Mouse (Mus musculus) limb, embryonic 12.5 days (tissue): Measurements from ENCODE around the gene Ube2z. TPM values are rescaled to one million over a fixed set of nuclear protein-coding genes. Genes with fewer than 3 reads are reported as not detected.

Experiments
- ATAC-seq: fragments of 200-750 bp; cut with Nextera tagmentation; 2 replicates; pipeline ENCODE4 v1.8.0; 2017; ENCODE audit warnings: low read depth, moderate TSS enrichment; ENCODE audit not compliant: insufficient number of reproducible peaks, insufficient read depth, low FRiP score, low TSS enrichment
- H3K27ac ChIP-seq: fragments of 300-500 bp; sonication (generic); 2 replicates; pipeline ENCODE4 v1.5.1; 2016; ENCODE audit warnings: mild to moderate bottlenecking, moderate library complexity
- H3K27me3 ChIP-seq: fragments of 300-500 bp; sonication (generic); 2 replicates; pipeline ENCODE4 v1.6.1; 2016; ENCODE audit warnings: mild to moderate bottlenecking, moderate library complexity
- H3K36me3 ChIP-seq: fragments of 300-500 bp; sonication (generic); 2 replicates; pipeline ENCODE4 v1.6.1; 2016; ENCODE audit warnings: mild to moderate bottlenecking, moderate library complexity
- H3K4me1 ChIP-seq: fragments of 300-500 bp; sonication (generic); replicated peaks from 2 replicates; pipeline ENCODE4 v1.6.1; 2016
- H3K4me2 ChIP-seq: fragments of 300-500 bp; sonication (generic); 2 replicates; pipeline ENCODE4 v1.6.1; 2016; ENCODE audit warnings: mild to moderate bottlenecking, moderate library complexity
- H3K4me3 ChIP-seq: fragments of 300-500 bp; sonication (generic); replicated peaks from 2 replicates; pipeline ENCODE4 v1.5.1; 2016; ENCODE audit warnings: mild to moderate bottlenecking
- H3K9ac ChIP-seq: fragments of 300-500 bp; sonication (generic); replicated peaks from 2 replicates; pipeline ENCODE4 v1.6.1; 2016; ENCODE audit warnings: mild to moderate bottlenecking, moderate library complexity
- H3K9me3 ChIP-seq: fragments of 300-500 bp; sonication (generic); 2 replicates; pipeline ENCODE4 v1.6.1; 2016; ENCODE audit warnings: mild to moderate bottlenecking, moderate library complexity
- WGBS: fragments of 180-500 bp; shearing (Covaris S2); methylation state at CpG from one replicate; pipeline ENCODE4 v1.1.7; 2016; 5-methylcytosine and 5-hydroxymethylcytosine counted together
- polyA plus RNA-seq: library from polyadenylated mRNA; unstranded; fragments of >200 nt; fragmentation: Nextera tagmentation; extraction: Ambion mirVana; gene quantifications from 2 replicates; pipeline ENCODE4 v1.2.1, GENCODE M21; 2016

The Ube2z gene
- polyA plus RNA-seq, 1 experiment from 2014 or later = 46.0 TPM

GRCm38 (mm10) chr11:96076221-96077105 lies 11.3 kb upstream of the Ube2z start:
- Histone ChIP-seq H3K36me3 (peaks cover 17% of the 10 kb centered on the region), H3K4me3 (peak overlapping the region; percentile 27), H3K4me1 (peaks cover 10% of the 10 kb centered on the region), H3K27ac (0 out of 2 replicates have a peak overlapping the region, but pooled peaks have one; percentile 17), H3K9ac (no peak overlapping the region), H3K9me3 (no peaks in the 10 kb centered on the region), H3K4me2 (peak overlapping the region; percentile 51), H3K27me3 (no peaks in the 10 kb centered on the region)
- 64% methylated on average over 13 of the region's 13 CpGs for WGBS
- ATAC-seq = no peak

- H3K27me3 ChIP-seq = no peaks in the 10 kb centered on the region
- H3K9me3 ChIP-seq = no peaks in the 10 kb centered on the region
- H3K36me3 ChIP-seq = peaks cover 25% of the 10 kb centered on the region
- under 1% methylated on average over 37 of the region's 37 CpGs for WGBS
- peak within 1 kb of the TSS; percentile 77 for H3K4me3 ChIP-seq
- peaks cover 10% of the 10 kb centered on the region for H3K4me1 ChIP-seq
- H3K9ac ChIP-seq = peak within 1 kb of the TSS; percentile 78
- H3K27ac ChIP-seq = peak within 1 kb of the TSS; percentile 66; the same call in 1 of the 2 replicates
- ATAC-seq = peak; percentile 96
- H3K4me2 ChIP-seq = peak within 1 kb of the TSS; percentile 84
These were observed 10.5 kb upstream of the Ube2z start, which contains the start of gene Atp5g1 for GRCm38 (mm10) chr11:96075509-96076220. Gene Atp5g1, minus strand, starts transcription at chr11:96075670.

- no peaks in the 10 kb centered on the region for H3K27me3 ChIP-seq
- peak overlapping the region; percentile 78 for H3K9ac ChIP-seq
- H3K4me2 ChIP-seq = peak overlapping the region; percentile 84
- H3K4me3 ChIP-seq = peak overlapping the region; percentile 77
- peaks cover 10% of the 10 kb centered on the region for H3K4me1 ChIP-seq
- ATAC-seq = no peak
- H3K9me3 ChIP-seq = no peaks in the 10 kb centered on the region
- peak overlapping the region; percentile 66; the same call in 1 of the 2 replicates for H3K27ac ChIP-seq
- peaks cover 30% of the 10 kb centered on the region for H3K36me3 ChIP-seq
- WGBS = under 1% methylated on average over 15 of the region's 15 CpGs
These were observed 10.0 kb upstream of the Ube2z start for GRCm38 (mm10) chr11:96075177-96075508.

- H3K36me3 ChIP-seq = peaks cover 33% of the 10 kb centered on the region
- no peaks in the 10 kb centered on the region for H3K9me3 ChIP-seq
- peak overlapping the region; percentile 84 for H3K4me2 ChIP-seq
- peak overlapping the region; percentile 77 for H3K4me3 ChIP-seq
- peaks cover 10% of the 10 kb centered on the region for H3K4me1 ChIP-seq
- H3K9ac ChIP-seq = peak overlapping the region; percentile 78
- 17% methylated on average over 17 of the region's 17 CpGs for WGBS
- H3K27ac ChIP-seq = 0 out of 2 replicates have a peak overlapping the region, but pooled peaks have one; percentile 66
- no peaks in the 10 kb centered on the region for H3K27me3 ChIP-seq
- no peak for ATAC-seq
These were observed 9.4 kb upstream of the Ube2z start for GRCm38 (mm10) chr11:96074351-96075176.

GRCm38 (mm10) chr11:96073295-96073993 lies 8.3 kb upstream of the Ube2z start:
- ATAC-seq = no peak
- H3K9me3 ChIP-seq = no peaks in the 10 kb centered on the region
- H3K4me3 ChIP-seq = no peak overlapping the region
- H3K27ac ChIP-seq = no peak overlapping the region
- H3K4me2 ChIP-seq = peak overlapping the region; percentile 84; the same call in 1 of the 2 replicates
- 75% methylated on average over 9 of the region's 9 CpGs for WGBS
- peaks cover 10% of the 10 kb centered on the region for H3K4me1 ChIP-seq
- H3K27me3 ChIP-seq = no peaks in the 10 kb centered on the region
- H3K9ac ChIP-seq = no peak overlapping the region
- peaks cover 33% of the 10 kb centered on the region for H3K36me3 ChIP-seq

GRCm38 (mm10) chr11:96071013-96071412 lies 5.8 kb upstream of the Ube2z start:
- H3K36me3 ChIP-seq = peaks cover 33% of the 10 kb centered on the region
- WGBS = 97% methylated on average over 1 of the region's 1 CpGs
- no peak overlapping the region for H3K9ac ChIP-seq
- no peaks in the 10 kb centered on the region for H3K27me3 ChIP-seq
- no peak overlapping the region for H3K4me3 ChIP-seq
- H3K9me3 ChIP-seq = no peaks in the 10 kb centered on the region
- no peak overlapping the region for H3K4me2 ChIP-seq
- ATAC-seq = no peak
- H3K27ac ChIP-seq = no peak overlapping the region
- peaks cover 10% of the 10 kb centered on the region for H3K4me1 ChIP-seq

- no peak overlapping the region for H3K27ac ChIP-seq
- WGBS = 86% methylated on average over 7 of the region's 7 CpGs
- no peak overlapping the region for H3K4me2 ChIP-seq
- H3K4me3 ChIP-seq = no peak overlapping the region
- H3K4me1 ChIP-seq = peaks cover 13% of the 10 kb centered on the region
- H3K9me3 ChIP-seq = no peaks in the 10 kb centered on the region
- no peak for ATAC-seq
- H3K27me3 ChIP-seq = no peaks in the 10 kb centered on the region
- H3K36me3 ChIP-seq = peaks cover 33% of the 10 kb centered on the region
- H3K9ac ChIP-seq = no peak overlapping the region
These were observed 5.2 kb upstream of the Ube2z start for GRCm38 (mm10) chr11:96070353-96070752.

GRCm38 (mm10) chr11:96068231-96068630 lies 3.0 kb upstream of the Ube2z start:
- no peak for ATAC-seq
- WGBS = 70% methylated on average over 5 of the region's 5 CpGs
- H3K36me3 ChIP-seq = peaks cover 26% of the 10 kb centered on the region
- no peaks in the 10 kb centered on the region for H3K9me3 ChIP-seq
- no peak overlapping the region for H3K4me2 ChIP-seq
- H3K9ac ChIP-seq = no peak overlapping the region
- no peaks in the 10 kb centered on the region for H3K27me3 ChIP-seq
- H3K4me1 ChIP-seq = peaks cover 14% of the 10 kb centered on the region
- no peak overlapping the region for H3K27ac ChIP-seq
- no peak overlapping the region for H3K4me3 ChIP-seq

GRCm38 (mm10) chr11:96064521-96065214 lies 520 bp downstream of the Ube2z start:
- ATAC-seq = peak; percentile 20
- Histone ChIP-seq H3K4me3 (peak overlapping the region; percentile 96), H3K4me1 (peaks cover 20% of the 10 kb centered on the region), H3K9me3 (no peaks in the 10 kb centered on the region), H3K4me2 (peak overlapping the region; percentile 88), H3K27me3 (no peaks in the 10 kb centered on the region), H3K9ac (peak overlapping the region; percentile 96), H3K36me3 (peaks cover 32% of the 10 kb centered on the region), H3K27ac (peak overlapping the region; percentile 88)
- WGBS = under 1% methylated on average over 58 of the region's 64 CpGs

GRCm38 (mm10) chr11:96058309-96058708 lies 6.9 kb downstream of the Ube2z start:
- peaks cover 7% of the 10 kb centered on the region for H3K4me1 ChIP-seq
- no peak overlapping the region for H3K4me2 ChIP-seq
- 92% methylated on average over 4 of the region's 4 CpGs for whole genome bisulfite sequencing
- no peaks in the 10 kb centered on the region for H3K9me3 ChIP-seq
- peaks cover 92% of the 10 kb centered on the region for H3K36me3 ChIP-seq
- no peak for ATAC-seq
- H3K4me3 ChIP-seq = no peak overlapping the region
- H3K9ac ChIP-seq = no peak overlapping the region
- H3K27me3 ChIP-seq = no peaks in the 10 kb centered on the region
- H3K27ac ChIP-seq = no peak overlapping the region
